Mouse (Mus musculus): ENCODE data around the gene Nkain1. TPM values are rescaled to one million over a fixed set of nuclear protein-coding genes. Genes with fewer than 3 reads are reported as not detected.

Gene Nkain1
- total RNA-seq (2021), result 6.6 and 7.4 TPM in 2 replicates
- long read RNA-seq, experiment 1, partial matches to known transcripts, result 0 of 2 reads
- long read RNA-seq, experiment 1, other reads (novel, unspliced or antisense), result 1 of 2 reads
- long read RNA-seq, experiment 2, partial matches to known transcripts, result 0 of 3 reads
- long read RNA-seq, experiment 2, other reads (novel, unspliced or antisense), result 0 of 3 reads

- peak; percentile 64 for DNase-seq
Observed at GRCm38 (mm10) chr4:130574048-130574413, at the start of gene Nkain1. Gene Nkain1 (minus strand): TSS chr4:130574173.

- no peak for DNase-seq
Observed at GRCm38 (mm10) chr4:130578734-130579274, 4.8 kb upstream of the Nkain1 start.

GRCm38 (mm10) chr4:130577081-130577480 is 3.1 kb upstream of the Nkain1 start:
- no peak for DNase-seq

- DNase-seq, result peak; percentile 69
Observed at GRCm38 (mm10) chr4:130576247-130576931, 2.4 kb upstream of the Nkain1 start.

GRCm38 (mm10) chr4:130575533-130575932 is 1.6 kb upstream of the Nkain1 start:
- DNase-seq, result no peak

GRCm38 (mm10) chr4:130574861-130575460 is 988 bp upstream of the Nkain1 start:
- DNase-seq, result no peak

- peak; percentile 35 for DNase-seq
Observed at GRCm38 (mm10) chr4:130573351-130574047, 474 bp downstream of the Nkain1 start.

- no peak for DNase-seq
Observed at GRCm38 (mm10) chr4:130573012-130573350, 992 bp downstream of the Nkain1 start.

GRCm38 (mm10) chr4:130572545-130572944 is 1.4 kb downstream of the Nkain1 start:
- no peak for DNase-seq

GRCm38 (mm10) chr4:130570941-130571720 is 2.8 kb downstream of the Nkain1 start:
- no peak for DNase-seq

GRCm38 (mm10) chr4:130568043-130568978 is 5.7 kb downstream of the Nkain1 start:
- DNase-seq, result no peak

GRCm38 (mm10) chr4:130563820-130564219 is 10.2 kb downstream of the Nkain1 start:
- DNase-seq, result no peak

GRCm38 (mm10) chr4:130563260-130563756 is 10.7 kb downstream of the Nkain1 start:
- DNase-seq, result no peak

- no peak for DNase-seq
Observed at GRCm38 (mm10) chr4:130560576-130561310, 13.2 kb downstream of the Nkain1 start.

GRCm38 (mm10) chr4:130559220-130559619 is 14.8 kb downstream of the Nkain1 start:
- DNase-seq, result no peak

GRCm38 (mm10) chr4:130557852-130558251 is 16.1 kb downstream of the Nkain1 start:
- DNase-seq, result peak; percentile 72

GRCm38 (mm10) chr4:130556992-130557391 is 17.0 kb downstream of the Nkain1 start:
- DNase-seq, result no peak

- DNase-seq, result no peak
Observed at GRCm38 (mm10) chr4:130556224-130556623, 17.7 kb downstream of the Nkain1 start.

- no peak for DNase-seq
Observed at GRCm38 (mm10) chr4:130553121-130553448, 20.9 kb downstream of the Nkain1 start.

Data from adrenal gland, postnatal 14 days (tissue).